Mouse (Mus musculus) liver, adult (tissue): ENCODE data around the gene Ocln.

ENCODE experiments used
- GATA4 ChIP-seq: IDR thresholded peaks from 2 replicates; pipeline ENCODE4 v1.6.1; 2014; ENCODE audit warnings: mild to moderate bottlenecking, low read length; ENCODE audit not compliant: insufficient replicate concordance

The Ocln gene

DNA sequence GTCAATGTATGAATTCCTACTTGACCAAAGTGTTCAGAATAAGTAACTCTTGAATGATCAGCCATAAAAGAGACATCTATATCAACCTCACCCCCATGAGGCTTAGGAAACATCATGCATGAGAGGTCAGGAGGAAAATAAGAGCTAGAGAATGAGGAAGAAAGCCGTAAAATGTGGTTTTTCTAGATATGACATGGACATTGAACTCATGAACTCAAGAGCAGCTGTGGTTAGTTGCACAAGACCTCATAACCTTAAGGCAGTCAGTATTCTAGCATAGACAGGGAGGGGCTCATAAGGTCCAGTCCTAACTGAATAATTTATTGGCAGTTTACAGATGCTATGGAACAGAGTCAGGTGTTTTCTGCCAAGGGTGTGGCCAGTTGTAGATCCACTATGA, 103.0 kb downstream of the Ocln start:
- TF ChIP-seq GATA4: no peak
